Mouse (Mus musculus): ENCODE measurements around the gene Zfp568.

Zfp568 gene

GRCm38 (mm10) chr7:30050882-30051548, 67.3 kb downstream of the Zfp568 start, which contains the start of gene Zfp14:
Gene Zfp14 (minus strand): TSS chr7:30051380.
- H3K27me3 ChIP-seq (ENCODE audit: control insufficient read depth, insufficient read depth, low read length, poor library complexity, severe bottlenecking): no peaks in the 10 kb centered on the region
- H3K36me3 ChIP-seq (ENCODE audit: control insufficient read depth, insufficient read depth, low read length, poor library complexity, severe bottlenecking): peaks cover 2% of the 10 kb centered on the region; the same call in 1 of the 2 replicates
- DNase-seq (ENCODE audit: low read depth, low spot score): peak; percentile 89

GRCm38 (mm10) chr7:30053591-30053990, 69.8 kb downstream of the Zfp568 start:
- no peaks in the 10 kb centered on the region for H3K27me3 ChIP-seq (ENCODE audit: control insufficient read depth, insufficient read depth, low read length, poor library complexity, severe bottlenecking)
- H3K36me3 ChIP-seq (ENCODE audit: control insufficient read depth, insufficient read depth, low read length, poor library complexity, severe bottlenecking): peaks cover 8% of the 10 kb centered on the region
- no peak for DNase-seq (ENCODE audit: low read depth, low spot score)

- Histone ChIP-seq H3K36me3 (ENCODE audit: control insufficient read depth, insufficient read depth, low read length, poor library complexity, severe bottlenecking) (peaks cover 9% of the 10 kb centered on the region), H3K27me3 (ENCODE audit: control insufficient read depth, insufficient read depth, low read length, poor library complexity, severe bottlenecking) (no peaks in the 10 kb centered on the region)
- no peak for DNase-seq (ENCODE audit: low read depth, low spot score)
Measured at GRCm38 (mm10) chr7:30060341-30060740, 76.6 kb downstream of the Zfp568 start.

- Histone ChIP-seq H3K36me3 (ENCODE audit: control insufficient read depth, insufficient read depth, low read length, poor library complexity, severe bottlenecking) (peaks cover 7% of the 10 kb centered on the region; the same call in 1 of the 2 replicates), H3K27me3 (ENCODE audit: control insufficient read depth, insufficient read depth, low read length, poor library complexity, severe bottlenecking) (no peaks in the 10 kb centered on the region)
- DNase-seq (ENCODE audit: low read depth, low spot score): peak; percentile 31
Measured at GRCm38 (mm10) chr7:30062478-30062877, 78.7 kb downstream of the Zfp568 start.

- DNase-seq (ENCODE audit: low read depth, low spot score): no peak
- Histone ChIP-seq H3K27me3 (ENCODE audit: control insufficient read depth, insufficient read depth, low read length, poor library complexity, severe bottlenecking) (no peaks in the 10 kb centered on the region), H3K36me3 (ENCODE audit: control insufficient read depth, insufficient read depth, low read length, poor library complexity, severe bottlenecking) (peaks cover 7% of the 10 kb centered on the region; the same call in 1 of the 2 replicates)
Measured at GRCm38 (mm10) chr7:30064622-30065021, 80.9 kb downstream of the Zfp568 start.

- Histone ChIP-seq H3K27me3 (ENCODE audit: control insufficient read depth, insufficient read depth, low read length, poor library complexity, severe bottlenecking) (no peaks in the 10 kb centered on the region), H3K36me3 (ENCODE audit: control insufficient read depth, insufficient read depth, low read length, poor library complexity, severe bottlenecking) (peaks cover under 1% of the 10 kb centered on the region; the same call in 1 of the 2 replicates)
- peak; percentile 90 for DNase-seq (ENCODE audit: low read depth, low spot score)
Measured at GRCm38 (mm10) chr7:30072146-30073028, 88.6 kb downstream of the Zfp568 start, which contains the start of gene Zfp82. Gene Zfp82 (minus strand): TSS chr7:30072900.

Measured in splenic B cell, adult 2 months (primary cell).